Comparison of ENCODE assay signal across 8 mouse cellular contexts in genomic region chr19:59346325-59346724, GRCm38 (mm10). TPM values are rescaled to one million over a fixed set of nuclear protein-coding genes. Genes with fewer than 3 reads are reported as not detected.
A peak's percentile ranks its signal among the peaks of the same experiment; 100 is the strongest.
DNase-seq lines count a peak whose midpoint lies in the region; ATAC-seq and TF ChIP-seq lines count a peak whose summit lies in the region.

No protein-coding gene starts in this region.

- TF ChIP-seq EP300 in stomach, postnatal 0 days (optimal IDR thresholded peaks at IDR 0.05), result no peak

- H3K4me2 ChIP-seq in limb, embryonic 15.5 days, result peak overlapping the region; percentile 93
- peak overlapping the region; percentile 95 for H3K4me2 ChIP-seq in stomach, postnatal 0 days (replicated peaks; ENCODE audit: low read depth)

- H3K36me3 ChIP-seq in erythroblast, embryonic 14.5 days (ENCODE audit: control insufficient read depth), result peaks cover 8% of the 10 kb centered on the region
- no peaks in the 10 kb centered on the region for H3K36me3 ChIP-seq in testis, adult 2 months (ENCODE audit: control insufficient read depth, insufficient read depth, low read length)
- no peaks in the 10 kb centered on the region for H3K36me3 ChIP-seq in limb, embryonic 15.5 days
- no peaks in the 10 kb centered on the region for H3K36me3 ChIP-seq in stomach, postnatal 0 days (ENCODE audit: control insufficient read depth, insufficient read depth, low read length)

- peaks cover 2% of the 10 kb centered on the region; the same call in 1 of the 2 replicates for H3K9me3 ChIP-seq in erythroblast, embryonic 14.5 days (ENCODE audit: control insufficient read depth, low read length)
- H3K9me3 ChIP-seq in limb, embryonic 15.5 days, result no peaks in the 10 kb centered on the region
- H3K9me3 ChIP-seq in stomach, postnatal 0 days (ENCODE audit: control insufficient read depth, low read length), result no peaks in the 10 kb centered on the region

- H3K27me3 ChIP-seq in erythroblast, embryonic 14.5 days (ENCODE audit: control insufficient read depth), result peaks cover 14% of the 10 kb centered on the region
- H3K27me3 ChIP-seq in testis, adult 2 months (ENCODE audit: control insufficient read depth, insufficient read depth, low read length), result no peaks in the 10 kb centered on the region
- H3K27me3 ChIP-seq in limb, embryonic 15.5 days, result no peaks in the 10 kb centered on the region
- no peaks in the 10 kb centered on the region for H3K27me3 ChIP-seq in stomach, postnatal 0 days (ENCODE audit: control insufficient read depth, insufficient read depth, low read length)

- ATAC-seq in erythroblast, adult 5-6 weeks (replicated peaks; ENCODE audit: low FRiP score, poor library complexity, severe bottlenecking), result no peak
- no peak for ATAC-seq in limb, embryonic 15.5 days (ENCODE audit: insufficient number of reproducible peaks, low FRiP score, low TSS enrichment, low read depth)
- ATAC-seq in stomach, postnatal 0 days (ENCODE audit: low FRiP score, low TSS enrichment), result no peak

- TF ChIP-seq POLR2A in testis, adult 2 months (IDR thresholded peaks at IDR 0.05; ENCODE audit: control insufficient read depth, low read depth, low read length), result no peak

- DNase-seq in testis, postnatal 10 days (ENCODE audit: low spot score), result no peak
- no peak for DNase-seq in stomach, postnatal 0 days (ENCODE audit: low spot score)
- DNase-seq in adrenal gland, adult 8-10 months, result no peak
- no peak for DNase-seq in kidney, adult 8-10 months

- 2% methylated on average over 11 of the region's 11 CpGs for WGBS in limb, embryonic 15.5 days
- 4% methylated on average over 11 of the region's 11 CpGs for WGBS in stomach, postnatal 0 days

- peaks cover 62% of the 10 kb centered on the region for H3K4me1 ChIP-seq in erythroblast, embryonic 14.5 days (ENCODE audit: control insufficient read depth)
- H3K4me1 ChIP-seq in testis, adult 2 months (ENCODE audit: control insufficient read depth, insufficient read depth, low read length), result peaks cover 9% of the 10 kb centered on the region
- peaks cover 22% of the 10 kb centered on the region for H3K4me1 ChIP-seq in limb, embryonic 15.5 days
- no peaks in the 10 kb centered on the region; the same call in 1 of the 2 replicates for H3K4me1 ChIP-seq in stomach, postnatal 0 days (replicated peaks; ENCODE audit: control insufficient read depth, insufficient read depth)

- H3K27ac ChIP-seq in testis, adult 2 months (ENCODE audit: control insufficient read depth, insufficient read depth, low read depth, low read length), result peak overlapping the region; percentile 89
- peak overlapping the region; percentile 92 for H3K27ac ChIP-seq in limb, embryonic 15.5 days
- peak overlapping the region; percentile 90 for H3K27ac ChIP-seq in stomach, postnatal 0 days (replicated peaks)

- peak overlapping the region; percentile 73 for H3K4me3 ChIP-seq in erythroblast, embryonic 14.5 days (replicated peaks)
- H3K4me3 ChIP-seq in testis, adult 2 months (ENCODE audit: control insufficient read depth, low read depth, low read length), result peak overlapping the region; percentile 86
- peak overlapping the region; percentile 96 for H3K4me3 ChIP-seq in limb, embryonic 15.5 days
- peak overlapping the region; percentile 94 for H3K4me3 ChIP-seq in stomach, postnatal 0 days (ENCODE audit: low read depth, low read length)

- peak overlapping the region; percentile 91 for H3K9ac ChIP-seq in limb, embryonic 15.5 days
- peak overlapping the region; percentile 88 for H3K9ac ChIP-seq in stomach, postnatal 0 days (ENCODE audit: low read length)

- TF ChIP-seq CTCF in testis, adult 2 months (IDR thresholded peaks at IDR 0.05; ENCODE audit: control insufficient read depth, insufficient read depth, insufficient replicate concordance, low read depth, low read length), result no peak
- TF ChIP-seq CTCF in stomach, postnatal 0 days (IDR thresholded peaks at IDR 0.05; ENCODE audit: low read depth), result no peak

RNA-seq across cellular contexts. Expression of gene Pdzd8, which starts 0.7 kb away (rescaled TPM):
- 0.28 and 0.36 TPM in 2 replicates for polyA plus RNA-seq in erythroblast, embryonic 14.5 days (2012)
- 23.4 and 30.2 TPM in 2 replicates for total RNA-seq in erythroblast, adult 5-6 weeks (2015; ENCODE audit: low replicate concordance)
- 25.6 and 26.8 TPM in 2 replicates for total RNA-seq in erythroblast, adult 5-6 weeks (2017; ENCODE audit: low replicate concordance)
- polyA plus RNA-seq in testis, adult 2 months (2012; rRNA removed), result 41.8 and 43.4 TPM in 2 replicates
- 8.5 and 10.1 TPM in 2 replicates for polyA plus RNA-seq in limb, embryonic 15.5 days (2015; fragmentation: Nextera tagmentation; extraction: Ambion mirVana)
- polyA plus RNA-seq in stomach, postnatal 0 days (2015; fragmentation: Nextera tagmentation; extraction: Ambion mirVana), result 4.4 and 4.8 TPM in 2 replicates
- 10 to 100 TPM; 31.1 to 37.7 (median 35.6) TPM for total RNA-seq in adrenal gland, adult 8-10 months (2022)

RNA-seq across cellular contexts. Expression of gene Rps12-ps3, which starts 24.2 kb away (rescaled TPM):
- 3.5 and 7.4 TPM in 2 replicates for polyA plus RNA-seq in erythroblast, embryonic 14.5 days (2012)
- total RNA-seq in erythroblast, adult 5-6 weeks (2015; ENCODE audit: low replicate concordance), result 144 and 176 TPM in 2 replicates
- total RNA-seq in erythroblast, adult 5-6 weeks (2017; ENCODE audit: low replicate concordance), result 58.3 and 69.0 TPM in 2 replicates
- polyA plus RNA-seq in testis, adult 2 months (2012; rRNA removed), result 708 and 907 TPM in 2 replicates
- polyA plus RNA-seq in limb, embryonic 15.5 days (2015; fragmentation: Nextera tagmentation; extraction: Ambion mirVana), result 10.4 and 17.9 TPM in 2 replicates
- 13.0 and 25.1 TPM in 2 replicates for polyA plus RNA-seq in stomach, postnatal 0 days (2015; fragmentation: Nextera tagmentation; extraction: Ambion mirVana)
- total RNA-seq in adrenal gland, adult 8-10 months (2022), result 100 to 1,000 TPM; 398 to 666 (median 560) TPM

Comparison
In these comparisons a context has a peak if more than half of its experiments do, and no peak if none do; other contexts are left out.
1. RNA of gene Rps12-ps3, which starts 24.2 kb away (polyA plus RNA-seq): 708 to 907 TPM in testis, adult 2 months; 13.0 to 25.1 TPM in stomach, postnatal 0 days, 10.4 to 17.9 TPM in limb, embryonic 15.5 days and 3.5 to 7.4 TPM in erythroblast, embryonic 14.5 days; every median in the first group is over 10 times any median in the second.
2. Peak in every context shown above with its lines, with median percentiles within 50 percentile points of each other: H3K4me3 ChIP-seq and H3K27ac ChIP-seq.